Mouse (Mus musculus) heart, adult 2 months (tissue): ENCODE measurements around the gene Chid1.

Experiments used
- CTCF ChIP-seq: fragments of 200-600 bp; IDR thresholded peaks from 2 replicates; pipeline ENCODE4 v1.8.1; 2022; ENCODE audit warnings: antibody characterized with exemption, mild to moderate bottlenecking, moderate library complexity
- EP300 ChIP-seq: fragments of 200-500 bp; IDR thresholded peaks from 2 replicates; pipeline ENCODE4 v1.6.1; 2011; ENCODE audit warnings: low read depth, low read length, control low read depth; ENCODE audit not compliant: insufficient read depth
- POLR2A ChIP-seq: fragments of 200-500 bp; IDR thresholded peaks from 2 replicates; pipeline ENCODE4 v1.6.1; 2011; ENCODE audit warnings: mild to moderate bottlenecking, low read depth, low read length, control low read depth; ENCODE audit not compliant: insufficient read depth

GRCm38 (mm10) chr7:141456739-141457138, 82.9 kb downstream of the Chid1 start:
- peak; percentile 19; the same call in 1 of the 2 replicates for TF ChIP-seq POLR2A
- TF ChIP-seq CTCF, result no peak
- TF ChIP-seq EP300, result peak; percentile 79; the same call in 1 of the 2 replicates
